Mouse (Mus musculus) bone marrow macrophage, adult 2 months (primary cell): ENCODE results near the gene Stxbp6.

ENCODE experiments used
- CTCF ChIP-seq: IDR thresholded peaks from 2 replicates; pipeline ENCODE4 v1.5.1; 2012; ENCODE audit warnings: low read depth, mild to moderate bottlenecking, low read length, moderate library complexity
- POLR2A ChIP-seq: IDR thresholded peaks from 2 replicates; pipeline ENCODE4 v1.6.1; 2012; ENCODE audit warnings: mild to moderate bottlenecking, low read depth, low read length, borderline replicate concordance

DNA sequence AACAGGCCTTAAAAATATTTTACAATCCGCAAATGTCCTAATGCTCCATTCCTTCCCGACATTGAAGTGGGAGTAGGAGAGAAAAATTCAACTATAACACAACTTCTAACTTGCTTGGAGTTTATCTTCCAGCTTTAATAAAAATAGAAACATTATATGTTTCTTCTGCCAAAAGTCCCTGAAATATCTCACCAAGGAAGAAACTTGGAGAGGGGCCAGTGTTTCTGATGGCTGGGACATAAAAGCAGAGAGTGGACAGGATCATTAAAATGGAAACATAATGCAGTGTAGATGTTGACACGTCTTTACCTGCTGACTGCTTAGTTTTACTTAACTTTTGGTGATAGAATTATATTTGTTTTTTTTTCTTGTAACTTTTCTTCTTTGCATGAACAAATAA lies 99.2 kb downstream of the Stxbp6 start:
- TF ChIP-seq POLR2A = no peak
- TF ChIP-seq CTCF = no peak
